Comparison of ENCODE assay signal across 23 mouse cellular contexts in genomic region chr10:21975384-21975783, GRCm38 (mm10).
DNase-seq lines count a peak whose midpoint lies in the region; ATAC-seq and TF ChIP-seq lines count a peak whose summit lies in the region.
"Had no signal": no experiment of that assay in that cellular context is flagged by ENCODE, and none has a peak within 500 bp of the region (broad histone marks: within the 10 kb centered on the region; RNA-seq: fewer than 3 reads in every experiment).

No protein-coding gene starts in this region.

- H3K27ac ChIP-seq in intestine, embryonic 15.5 days, result no peak overlapping the region
- H3K27ac ChIP-seq in intestine, embryonic 16.5 days (ENCODE audit: low read length), result no peak overlapping the region
- H3K27ac ChIP-seq in macrophage, result 0 out of 2 replicates have a peak overlapping the region, but pooled peaks have one; percentile 73
- no peak overlapping the region for H3K27ac ChIP-seq in thymus, adult 2 months (ENCODE audit: control insufficient read depth, insufficient read depth, low read length)
- no peak overlapping the region for H3K27ac ChIP-seq in hindbrain, embryonic 11.5 days (ENCODE audit: low read depth, low read length)
- H3K27ac ChIP-seq: embryonic facial prominence, embryonic 12.5 days; hindbrain, embryonic 14.5 days; limb, embryonic 13.5 days; liver, embryonic 15.5 days; midbrain, embryonic 10.5 days had no signal

- no peak overlapping the region for H3K9ac ChIP-seq in intestine, embryonic 15.5 days
- H3K9ac ChIP-seq in intestine, embryonic 16.5 days (ENCODE audit: low read depth, low read length), result no peak overlapping the region
- H3K9ac ChIP-seq in hindbrain, embryonic 11.5 days (ENCODE audit: low read depth, low read length), result no peak overlapping the region
- H3K9ac ChIP-seq: embryonic facial prominence, embryonic 12.5 days; forebrain, postnatal 0 days; hindbrain, embryonic 14.5 days; limb, embryonic 13.5 days; liver, embryonic 15.5 days had no signal

- no peaks in the 10 kb centered on the region for H3K36me3 ChIP-seq in intestine, embryonic 15.5 days
- no peaks in the 10 kb centered on the region for H3K36me3 ChIP-seq in intestine, embryonic 16.5 days (ENCODE audit: control insufficient read depth, insufficient read depth, low read length)
- no peaks in the 10 kb centered on the region for H3K36me3 ChIP-seq in macrophage (ENCODE audit: inconsistent target)
- H3K36me3 ChIP-seq in thymus, adult 2 months (ENCODE audit: control insufficient read depth, insufficient read depth, low read length), result no peaks in the 10 kb centered on the region
- no peaks in the 10 kb centered on the region for H3K36me3 ChIP-seq in hindbrain, embryonic 11.5 days (ENCODE audit: control insufficient read depth, insufficient read depth, low read length)
- H3K36me3 ChIP-seq: embryonic facial prominence, embryonic 12.5 days; G1E; limb, embryonic 13.5 days; liver, embryonic 15.5 days; midbrain, embryonic 10.5 days had no signal

- no peaks in the 10 kb centered on the region for H3K27me3 ChIP-seq in intestine, embryonic 15.5 days (replicated peaks)
- no peaks in the 10 kb centered on the region for H3K27me3 ChIP-seq in intestine, embryonic 16.5 days (replicated peaks; ENCODE audit: control insufficient read depth, insufficient read depth, low read length)
- no peaks in the 10 kb centered on the region for H3K27me3 ChIP-seq in thymus, adult 2 months (ENCODE audit: control insufficient read depth, insufficient read depth, low read length)
- no peaks in the 10 kb centered on the region for H3K27me3 ChIP-seq in hindbrain, embryonic 11.5 days (ENCODE audit: control insufficient read depth, insufficient read depth, low read length)
- H3K27me3 ChIP-seq: embryonic facial prominence, embryonic 12.5 days; limb, embryonic 13.5 days; liver, embryonic 15.5 days had no signal

- H3K4me1 ChIP-seq in intestine, embryonic 15.5 days (replicated peaks), result no peaks in the 10 kb centered on the region
- no peaks in the 10 kb centered on the region for H3K4me1 ChIP-seq in intestine, embryonic 16.5 days (ENCODE audit: control insufficient read depth, insufficient read depth, low read length)
- peaks cover 8% of the 10 kb centered on the region for H3K4me1 ChIP-seq in thymus, adult 2 months (replicated peaks; ENCODE audit: control insufficient read depth, insufficient read depth, low read length)
- H3K4me1 ChIP-seq in hindbrain, embryonic 11.5 days (replicated peaks; ENCODE audit: control insufficient read depth, insufficient read depth, low read length), result no peaks in the 10 kb centered on the region
- H3K4me1 ChIP-seq: liver, embryonic 15.5 days; midbrain, embryonic 10.5 days had no signal

- DNase-seq in CD4-positive, CD25-positive, alpha-beta regulatory T cell, adult 2 months (ENCODE audit: low read depth, low spot score), result peak; percentile 52
- DNase-seq in thymus, adult 2 months, result peak; percentile 41
- DNase-seq in embryo, embryonic 10 days (ENCODE audit: low spot score), result no peak
- DNase-seq in left cerebral cortex, adult 11 months (ENCODE audit: low spot score), result no peak
- DNase-seq in hindbrain, embryonic 11.5 days (ENCODE audit: low spot score), result no peak
- DNase-seq: adrenal gland, adult 8-10 months; cerebellum, adult 11-12 months; forebrain, postnatal 0 days; gastrocnemius, postnatal 10 days; kidney, adult 2 months; kidney, postnatal 14 days; layer of hippocampus, adult 9-11 months; lung, postnatal 14 days; right cerebral cortex, postnatal 4 days had no signal

- no peak overlapping the region for H3K4me3 ChIP-seq in intestine, embryonic 15.5 days (replicated peaks)
- H3K4me3 ChIP-seq in intestine, embryonic 16.5 days (ENCODE audit: low read length), result no peak overlapping the region
- H3K4me3 ChIP-seq in macrophage (ENCODE audit: inconsistent target), result no peak overlapping the region
- no peak overlapping the region for H3K4me3 ChIP-seq in thymus, adult 2 months (ENCODE audit: control insufficient read depth, insufficient read depth, low read length)
- H3K4me3 ChIP-seq in hindbrain, embryonic 11.5 days (ENCODE audit: low read depth, low read length), result no peak overlapping the region
- H3K4me3 ChIP-seq: embryonic facial prominence, embryonic 12.5 days; limb, embryonic 13.5 days; liver, embryonic 15.5 days; midbrain, embryonic 10.5 days had no signal

- H3K4me2 ChIP-seq in intestine, embryonic 15.5 days (replicated peaks), result no peak overlapping the region
- H3K4me2 ChIP-seq in intestine, embryonic 16.5 days (ENCODE audit: low read depth, low read length), result no peak overlapping the region
- H3K4me2 ChIP-seq in hindbrain, embryonic 11.5 days (replicated peaks; ENCODE audit: low read depth, low read length), result no peak overlapping the region
- H3K4me2 ChIP-seq: embryonic facial prominence, embryonic 12.5 days; hindbrain, embryonic 14.5 days; limb, embryonic 13.5 days; liver, embryonic 15.5 days had no signal

- peak; percentile 45; the same call in 1 of the 2 replicates for ATAC-seq in intestine, embryonic 15.5 days
- no peak for ATAC-seq in intestine, embryonic 16.5 days
- ATAC-seq in hindbrain, embryonic 11.5 days (ENCODE audit: low FRiP score), result no peak
- ATAC-seq: forebrain, postnatal 0 days had no signal

- 57% methylated on average over 6 of the region's 6 CpGs for WGBS in intestine, embryonic 15.5 days
- WGBS in intestine, embryonic 16.5 days, result 64% methylated on average over 6 of the region's 6 CpGs
- 86% methylated on average over 6 of the region's 6 CpGs for WGBS in macrophage (ENCODE audit: missing documents)
- WGBS in thymus, adult 2 months, result 70% methylated on average over 6 of the region's 6 CpGs
- WGBS in hindbrain, embryonic 11.5 days, result 79% methylated on average over 6 of the region's 6 CpGs

- no peaks in the 10 kb centered on the region for H3K9me3 ChIP-seq in intestine, embryonic 15.5 days
- H3K9me3 ChIP-seq in intestine, embryonic 16.5 days (ENCODE audit: control insufficient read depth, low read length), result no peaks in the 10 kb centered on the region
- no peaks in the 10 kb centered on the region for H3K9me3 ChIP-seq in hindbrain, embryonic 11.5 days (ENCODE audit: control insufficient read depth, low read length)
- H3K9me3 ChIP-seq: embryonic facial prominence, embryonic 12.5 days; G1E; limb, embryonic 13.5 days; liver, embryonic 15.5 days; midbrain, embryonic 10.5 days had no signal

- TF ChIP-seq POLR2A in thymus, adult 2 months (IDR thresholded peaks at IDR 0.05; ENCODE audit: control insufficient read depth, extremely low read depth, insufficient read depth, low read length, poor library complexity), result no peak

- TF ChIP-seq CTCF in thymus, adult 2 months (IDR thresholded peaks at IDR 0.05; ENCODE audit: borderline replicate concordance, control insufficient read depth, extremely low read depth, insufficient read depth, low read length, poor library complexity), result no peak

- no peaks in the 10 kb centered on the region for H3K79me2 ChIP-seq in macrophage (ENCODE audit: inconsistent target)

Comparison
In these comparisons a context has a peak if more than half of its experiments do, and no peak if none do; other contexts are left out.
1. DNase-seq: peak in CD4-positive, CD25-positive, alpha-beta regulatory T cell, adult 2 months (single experiment) and thymus, adult 2 months (single experiment); none in embryo, embryonic 10 days (single experiment), left cerebral cortex, adult 11 months (single experiment) and hindbrain, embryonic 11.5 days (single experiment).